Mouse (Mus musculus) gastrocnemius, adult 8-10 months (tissue): Measurements from ENCODE around the gene Frrs1l. TPM values are rescaled to one million over a fixed set of nuclear protein-coding genes. Genes with fewer than 3 reads are reported as not detected.

Experiments
- DNase-seq, 2 experiments: peaks; one replicate each; pipeline ENCODE4 v3.0.0; 2022; ENCODE audit warnings: low spot score in 2 of 2
- total RNA-seq, 4 experiments: library from RNA; stranded (reverse); gene quantifications; 2 replicates each; pipeline ENCODE4 v1.2.4; 2022

The Frrs1l gene
- total RNA-seq, 4 experiments from 2014 or later, result 0.05 to 0.09 TPM; not detected in 2

DNA sequence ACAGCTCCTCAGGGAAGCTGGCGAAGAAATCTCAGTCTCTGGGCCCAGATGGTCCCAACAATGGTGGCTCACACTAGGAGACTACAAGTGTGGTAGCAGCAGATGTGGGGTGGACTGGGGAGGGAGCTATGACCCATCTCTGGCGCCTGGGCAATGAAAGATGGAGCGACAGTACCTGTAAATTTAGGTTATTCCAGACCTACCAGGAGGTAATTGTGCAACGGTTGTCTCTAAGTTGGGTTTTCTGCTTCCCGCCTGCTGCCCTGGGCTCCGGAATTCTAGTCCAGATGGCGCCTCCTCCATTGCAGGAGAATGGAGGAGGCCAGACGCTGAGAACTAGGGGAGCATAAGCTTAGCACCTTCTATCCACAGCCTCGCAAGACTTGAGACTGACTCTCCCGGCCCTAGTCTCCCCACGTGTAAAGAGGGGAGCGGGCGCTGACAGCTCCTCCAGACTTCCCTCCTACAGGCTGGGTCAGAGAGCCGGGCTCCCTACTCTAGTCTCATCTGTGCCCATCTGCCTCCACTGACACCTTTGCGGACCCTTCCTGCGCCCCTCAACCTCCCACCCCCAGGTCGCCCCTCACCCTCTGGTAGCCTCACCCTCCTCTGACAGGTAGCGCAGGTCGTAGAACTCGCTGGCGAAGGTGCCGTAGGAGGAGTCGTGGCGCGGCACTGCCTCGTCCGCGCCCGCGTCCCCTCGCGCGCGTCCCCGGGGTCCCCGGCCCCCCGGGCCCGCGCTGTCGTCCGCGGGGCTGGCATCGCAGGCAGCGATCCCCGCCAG lies 568 bp downstream of the Frrs1l start:
- DNase-seq, result no peak

DNA sequence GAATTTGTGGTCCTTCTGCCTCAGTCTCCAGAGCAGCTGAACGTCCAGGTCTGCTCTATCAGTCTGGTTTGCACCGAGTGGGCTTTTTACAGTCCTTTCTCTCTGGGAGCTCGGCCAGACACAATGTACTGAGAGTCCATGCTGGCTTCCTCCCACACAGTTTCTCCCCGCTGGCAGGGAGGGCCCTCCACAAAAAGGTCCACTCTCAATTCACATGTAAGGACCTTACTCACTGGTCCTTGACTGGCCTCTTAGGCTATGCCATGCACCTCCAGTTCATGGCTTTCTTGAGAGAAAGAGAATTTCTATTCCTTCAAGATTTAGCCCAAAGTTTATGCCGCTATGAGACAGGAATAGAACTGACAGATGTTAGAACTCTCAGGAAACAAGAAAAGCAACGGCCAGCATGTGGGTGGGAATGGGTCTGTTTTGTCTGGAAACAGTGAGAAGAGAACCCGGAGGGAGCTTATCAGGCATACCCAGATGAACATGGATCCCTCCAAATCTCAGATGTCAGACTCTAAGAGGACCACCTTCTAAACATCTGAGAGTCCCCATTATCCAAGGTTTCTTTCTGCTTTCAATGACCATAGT lies 24.5 kb downstream of the Frrs1l start:
- DNase-seq, result no peak

DNA sequence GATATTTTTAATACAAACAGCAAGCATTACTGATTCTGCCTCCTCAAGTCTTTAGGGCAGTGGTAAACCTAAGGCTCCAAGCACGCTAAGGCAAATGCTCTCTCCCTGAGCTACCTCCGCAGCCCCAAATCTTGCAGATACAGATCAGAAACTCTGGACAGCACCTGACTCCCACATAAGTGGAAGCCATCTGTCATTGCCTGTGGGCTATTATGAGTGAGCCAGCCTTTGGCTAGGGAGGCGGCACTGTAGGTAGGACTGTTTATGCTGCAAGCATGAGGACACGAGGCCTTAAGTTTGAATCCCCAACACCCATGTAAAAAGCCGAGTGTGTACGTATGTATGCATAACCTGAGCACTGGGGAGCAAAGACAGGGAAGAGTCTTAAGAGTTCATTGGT lies 26.5 kb downstream of the Frrs1l start:
- DNase-seq, result no peak

DNA sequence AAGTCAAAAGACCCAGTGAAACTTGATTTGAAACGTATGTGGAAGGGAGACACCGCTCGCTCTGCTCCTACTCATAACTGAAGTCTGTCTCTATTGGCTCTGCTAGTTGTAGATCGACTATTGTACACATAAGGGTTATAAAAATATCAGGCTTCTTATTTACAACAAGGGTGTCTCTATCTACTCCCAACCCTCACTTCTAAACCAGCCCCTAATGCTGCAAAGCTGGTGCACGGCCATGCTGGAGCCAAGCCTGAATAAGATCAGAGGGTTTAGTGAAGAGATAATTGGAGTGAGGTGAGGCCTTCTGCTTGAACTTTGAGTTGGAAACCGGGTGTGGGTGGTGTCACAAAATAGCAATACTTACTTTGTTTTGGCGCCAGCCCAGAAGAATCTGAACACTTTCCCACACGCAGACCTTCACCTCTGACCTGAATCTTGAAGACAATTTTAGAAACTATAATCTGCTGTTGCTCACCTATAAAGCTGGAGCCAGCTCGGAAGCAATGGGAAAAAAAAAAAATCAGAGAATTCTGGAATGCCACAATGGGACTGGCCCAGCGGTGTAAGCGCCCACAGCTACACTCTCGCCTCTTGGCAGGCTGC lies 28.8 kb downstream of the Frrs1l start:
- DNase-seq, result no peak

DNA sequence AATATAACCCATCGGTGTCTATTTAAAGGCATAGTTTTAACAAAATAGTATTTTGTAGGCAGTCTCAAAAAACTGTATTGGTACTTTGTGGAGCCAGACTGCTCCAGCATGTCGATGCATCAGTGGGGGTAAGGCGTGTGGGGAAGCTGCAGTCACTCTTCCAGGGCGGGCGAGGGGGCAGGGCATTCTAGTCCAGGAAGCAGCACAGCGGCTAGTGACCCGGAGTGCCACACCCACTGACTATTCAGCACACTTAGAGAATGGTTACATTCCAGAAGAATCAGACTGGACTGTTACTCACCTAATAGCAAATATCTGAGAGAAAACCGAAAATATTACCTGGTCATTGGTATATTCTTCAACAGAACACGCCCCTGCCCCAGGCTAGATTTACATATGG lies 32.7 kb downstream of the Frrs1l start:
- DNase-seq, result no peak

DNA sequence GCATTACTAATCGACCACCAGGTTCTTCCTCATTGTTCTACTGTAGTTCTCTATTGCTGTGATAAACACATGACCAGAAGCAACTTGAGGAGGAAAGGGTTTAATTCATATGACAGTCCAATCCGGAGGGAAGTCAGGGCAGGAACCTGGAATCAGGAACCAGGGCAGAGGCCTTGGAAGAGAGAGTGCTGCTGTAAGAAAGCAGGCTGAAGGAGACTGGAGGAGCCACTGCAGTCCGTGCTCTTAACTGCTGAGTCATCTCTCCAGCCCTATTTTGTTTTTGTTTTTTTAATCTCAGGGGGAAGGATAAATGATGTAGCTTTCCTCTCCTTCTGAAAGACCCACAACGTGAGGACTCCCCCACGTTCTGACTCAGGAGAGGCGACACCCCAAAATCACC lies 37.0 kb downstream of the Frrs1l start:
- DNase-seq, result no peak

DNA sequence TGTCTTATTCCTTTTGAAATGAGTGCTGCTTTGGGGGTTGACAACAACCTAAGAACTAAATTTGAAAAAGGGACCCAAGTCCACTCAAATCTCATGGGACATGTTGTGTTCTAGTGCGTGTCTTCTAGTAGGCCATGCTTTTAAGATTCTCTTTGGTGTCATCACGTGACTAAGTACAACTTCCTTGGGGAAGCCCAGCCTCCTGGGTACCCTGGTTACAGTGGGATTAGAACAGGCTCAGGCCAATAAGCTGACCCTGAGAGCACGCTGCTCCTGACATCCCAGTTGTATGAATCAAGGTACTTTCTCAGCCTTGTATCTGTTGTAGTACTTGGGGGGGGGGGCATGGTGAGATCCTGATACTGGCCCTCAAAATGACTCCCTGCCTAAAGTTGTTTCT lies 38.5 kb downstream of the Frrs1l start:
- DNase-seq, result no peak

DNA sequence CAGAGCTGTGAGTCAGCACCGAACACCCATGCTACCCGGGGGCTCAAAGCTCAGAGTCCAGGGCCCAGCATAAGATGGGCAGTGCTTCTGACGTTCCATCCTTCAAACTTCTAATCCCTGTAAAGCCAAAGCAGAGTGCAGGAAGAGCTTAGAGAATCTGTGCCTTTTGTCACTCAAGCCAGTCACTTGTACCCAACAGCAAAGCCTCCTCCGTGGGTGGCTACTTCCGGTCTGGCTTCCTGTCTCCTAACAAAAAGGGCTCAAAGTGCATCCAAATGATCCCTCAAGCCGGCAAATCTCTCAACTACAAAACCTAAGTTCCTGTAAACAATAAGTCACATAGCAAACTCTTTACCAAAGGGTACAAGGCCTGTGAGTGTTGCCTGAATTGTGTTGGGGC lies 40.7 kb downstream of the Frrs1l start:
- no peak for DNase-seq

DNA sequence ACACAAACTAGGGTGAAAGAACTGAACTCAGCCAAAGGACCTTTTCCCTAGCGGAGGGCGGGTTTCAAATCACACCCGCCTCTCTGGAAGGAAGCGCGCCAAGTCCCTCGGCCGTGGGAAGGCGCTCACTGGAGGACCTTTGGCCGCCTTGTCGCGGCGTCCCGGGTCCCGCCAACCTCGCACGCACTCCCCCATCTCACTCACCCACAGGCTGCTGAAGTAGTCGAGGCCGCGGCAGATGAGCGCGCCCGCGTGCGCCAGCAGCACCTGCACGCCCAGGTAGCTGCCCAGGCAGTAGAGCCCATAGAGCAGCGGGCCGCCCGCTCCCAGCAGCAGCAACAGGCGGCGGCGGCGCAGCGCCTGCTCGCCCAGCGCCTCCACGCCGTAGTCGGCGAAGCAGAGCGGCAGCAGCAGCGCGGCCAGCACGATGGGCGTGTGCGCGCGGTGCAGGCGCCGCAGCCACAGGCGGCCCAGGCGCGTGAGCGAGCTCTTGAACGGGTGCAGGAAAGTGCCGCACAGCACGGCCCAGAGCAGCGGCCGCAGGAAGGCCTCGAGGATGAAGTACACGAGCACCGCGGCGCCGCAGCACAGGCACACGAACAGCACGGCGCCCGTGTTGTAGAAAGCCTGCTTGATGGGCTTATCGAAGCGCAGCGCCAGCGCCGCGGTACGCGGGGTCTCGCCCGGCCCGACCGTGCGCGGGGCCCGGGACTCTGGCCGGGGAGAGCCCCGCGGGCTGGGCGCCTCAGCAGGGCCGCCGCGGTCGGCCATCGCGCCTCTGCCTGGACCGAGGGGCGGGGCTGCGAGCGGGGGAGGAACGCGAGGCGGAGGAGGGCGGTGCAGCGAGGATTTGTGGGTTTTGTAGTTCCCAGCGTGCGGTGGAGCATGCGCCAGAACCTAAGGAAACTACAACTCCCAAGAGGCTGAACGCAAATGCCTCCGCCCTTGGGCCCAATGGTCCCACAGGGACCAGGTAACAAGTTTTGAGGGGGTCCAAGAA lies 43.2 kb downstream of the Frrs1l start, which contains the start of gene Tmem245:
Gene Tmem245, minus strand, starts transcription at position 797 of the 1,000 bp plus-strand sequence.
- DNase-seq, result peak; percentile 88 to 92

DNA sequence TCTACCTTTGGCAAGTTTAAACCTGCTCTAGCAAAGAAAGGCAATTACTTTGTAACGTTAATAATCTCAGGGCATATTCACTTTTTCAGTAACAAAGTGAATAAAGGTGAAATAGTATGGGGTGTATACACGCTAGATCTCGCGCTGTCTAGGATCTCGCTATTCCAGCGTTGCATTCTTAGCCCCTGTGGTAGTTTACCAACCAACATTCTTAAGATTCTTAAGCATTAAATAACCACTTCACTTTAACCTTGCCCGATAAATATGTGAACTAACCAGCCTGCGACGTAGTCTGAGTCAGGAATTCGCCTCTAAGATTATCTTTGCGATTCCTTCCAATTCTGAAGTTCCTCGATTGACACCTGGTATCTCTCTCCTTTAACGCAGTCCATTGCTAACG lies 44.0 kb downstream of the Frrs1l start:
- DNase-seq, result no peak

DNA sequence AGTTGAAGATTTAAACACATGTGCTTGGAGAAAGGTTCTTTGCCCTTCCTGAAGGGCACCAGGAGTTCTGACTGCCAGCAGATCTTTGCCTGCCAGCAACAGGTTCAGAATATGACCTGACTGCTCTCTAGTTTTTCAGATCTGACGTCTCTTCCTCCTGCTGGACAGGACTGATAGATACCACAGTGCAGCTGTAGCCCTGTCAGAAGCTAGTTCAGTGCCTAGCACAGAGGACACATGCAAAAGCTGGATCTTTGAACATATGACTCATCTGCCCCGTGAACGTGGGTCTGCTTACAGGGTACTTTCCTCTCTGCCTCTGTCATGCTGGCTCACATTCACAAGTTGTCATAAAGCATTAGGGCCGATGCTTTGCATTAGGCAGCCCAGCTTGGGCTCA lies 45.9 kb downstream of the Frrs1l start:
- DNase-seq, result peak; percentile 18 to 48

DNA sequence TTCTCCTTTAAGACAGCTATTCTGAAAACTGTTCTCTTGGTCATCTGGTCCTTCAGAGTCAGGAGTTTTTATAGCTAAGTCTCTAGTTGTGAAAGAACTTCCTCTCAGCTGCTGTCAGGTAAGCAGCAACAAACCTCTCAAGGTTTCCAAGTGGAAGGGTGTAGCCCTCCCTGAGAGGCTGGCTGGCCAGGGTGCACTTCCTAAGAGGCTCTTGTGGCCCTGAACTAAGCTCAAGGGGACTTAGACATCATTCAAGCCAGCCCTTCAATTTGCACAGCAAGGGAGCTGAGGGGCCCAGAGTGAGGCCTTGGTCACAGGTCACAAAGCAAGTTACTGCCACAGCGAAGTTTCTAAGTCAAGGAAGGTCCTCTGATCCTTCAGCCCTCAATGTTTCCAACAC lies 46.9 kb downstream of the Frrs1l start:
- DNase-seq, result no peak

DNA sequence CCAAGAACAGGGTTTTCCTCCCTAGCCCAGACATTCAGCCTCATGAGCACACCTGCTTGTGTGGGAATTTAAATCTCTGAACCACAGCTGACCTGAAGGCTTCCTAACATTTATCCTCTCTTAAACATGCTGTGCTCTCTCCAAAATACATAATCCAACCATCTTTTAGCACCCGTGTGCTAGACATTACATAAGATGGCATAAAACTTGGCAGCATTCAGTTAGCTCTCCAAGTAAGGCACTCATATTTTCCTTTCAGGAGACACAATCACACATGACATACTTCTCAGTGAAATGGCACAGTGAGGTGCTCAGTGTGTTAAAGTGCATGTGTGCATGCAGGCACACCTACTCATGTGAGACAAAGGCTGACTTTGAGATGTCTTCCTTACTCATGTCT lies 47.6 kb downstream of the Frrs1l start:
- no peak for DNase-seq

DNA sequence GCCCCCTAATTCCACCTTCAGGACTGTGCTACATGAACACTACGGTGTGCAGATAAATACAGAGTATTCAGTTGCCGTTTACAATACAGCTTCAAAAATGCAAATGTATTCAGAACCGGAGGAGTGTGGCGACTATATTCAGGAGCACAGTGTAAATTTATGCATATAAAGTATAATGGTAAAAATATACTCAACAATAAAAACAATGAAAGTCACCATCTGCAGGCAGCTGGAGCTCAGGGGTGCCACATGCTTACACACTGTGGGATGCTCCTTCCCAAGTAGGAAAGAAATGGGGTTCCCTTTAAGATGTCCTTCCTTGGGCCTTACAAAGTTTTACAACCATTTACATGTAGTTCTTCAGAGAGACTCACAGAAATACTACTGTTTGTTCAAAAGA lies 48.7 kb downstream of the Frrs1l start:
- no peak for DNase-seq

DNA sequence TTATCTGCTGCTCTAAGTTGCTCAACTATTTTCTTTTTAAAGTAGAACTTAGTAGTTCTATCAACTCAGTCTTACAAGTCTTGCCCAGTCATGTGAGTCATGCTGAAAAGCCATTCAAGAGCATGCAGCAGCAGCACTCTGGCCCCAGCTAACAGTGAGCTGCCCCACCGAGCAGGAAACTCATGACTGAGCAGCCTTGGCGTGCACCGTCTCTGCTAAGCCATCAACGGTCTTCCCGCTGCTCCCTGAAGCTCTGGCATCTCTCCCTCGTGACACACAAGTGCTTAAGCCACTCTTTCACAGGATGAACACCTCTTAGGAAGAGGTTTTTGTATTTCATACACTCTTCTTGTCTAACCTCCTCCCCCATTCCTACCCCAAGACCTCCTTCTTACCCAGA lies 53.1 kb downstream of the Frrs1l start:
- no peak for DNase-seq

DNA sequence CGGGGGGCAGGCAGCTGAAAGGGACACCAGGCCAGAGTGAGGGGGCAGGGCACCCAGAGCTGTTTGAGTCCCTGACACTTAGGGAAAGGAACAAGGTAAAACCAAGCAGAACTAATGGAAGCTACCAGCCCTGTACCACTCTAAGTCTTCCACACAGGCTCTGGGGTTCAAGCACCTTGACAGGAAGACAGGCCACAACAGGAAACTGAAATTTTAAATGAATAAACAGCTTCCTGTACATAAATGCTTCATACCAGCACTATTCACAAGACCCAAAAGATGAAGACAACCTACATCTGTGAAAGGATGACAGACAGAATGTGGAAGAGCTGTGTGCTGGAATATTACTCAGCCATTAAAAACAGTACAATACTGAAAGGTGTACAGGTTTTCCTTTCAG lies 54.9 kb downstream of the Frrs1l start:
- DNase-seq, result no peak

DNA sequence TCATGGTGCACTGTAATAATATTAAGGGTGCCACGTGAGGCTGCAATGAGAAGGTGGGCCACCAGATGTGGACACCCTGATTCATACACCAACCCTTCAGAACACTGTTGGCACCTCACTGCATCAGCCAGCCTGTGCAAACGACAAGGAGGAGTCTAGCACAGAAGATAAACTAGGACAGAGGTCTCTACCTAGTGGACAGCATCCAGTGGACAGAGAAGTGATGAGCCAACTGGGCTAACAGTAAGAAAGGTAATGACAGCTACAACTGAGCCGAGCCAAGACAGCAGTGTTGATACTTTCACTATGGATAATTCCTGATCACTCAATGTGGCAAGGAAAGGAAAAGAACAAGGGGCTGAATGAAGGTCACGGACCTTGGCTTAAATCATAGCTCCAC lies 57.0 kb downstream of the Frrs1l start:
- DNase-seq, result no peak

DNA sequence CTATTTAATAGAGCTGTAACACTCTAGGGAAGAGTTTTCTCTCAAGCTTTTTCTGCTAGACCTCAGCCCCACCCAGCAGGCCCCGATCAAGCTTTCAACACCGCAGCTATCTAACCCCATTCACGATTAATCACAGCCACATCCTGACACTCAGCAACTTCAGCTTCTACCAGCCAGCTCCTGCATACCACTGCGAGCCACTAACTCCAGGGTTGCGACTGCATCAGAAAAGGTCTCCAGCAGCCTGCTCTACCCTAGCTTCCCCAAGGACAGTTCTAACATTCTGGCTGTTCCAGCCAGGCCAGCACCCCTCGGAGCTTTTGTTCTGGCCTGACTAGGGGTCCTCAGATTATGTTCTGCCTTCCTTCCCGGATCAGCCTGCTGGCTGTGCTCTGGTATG lies 58.1 kb downstream of the Frrs1l start:
- DNase-seq, result no peak

DNA sequence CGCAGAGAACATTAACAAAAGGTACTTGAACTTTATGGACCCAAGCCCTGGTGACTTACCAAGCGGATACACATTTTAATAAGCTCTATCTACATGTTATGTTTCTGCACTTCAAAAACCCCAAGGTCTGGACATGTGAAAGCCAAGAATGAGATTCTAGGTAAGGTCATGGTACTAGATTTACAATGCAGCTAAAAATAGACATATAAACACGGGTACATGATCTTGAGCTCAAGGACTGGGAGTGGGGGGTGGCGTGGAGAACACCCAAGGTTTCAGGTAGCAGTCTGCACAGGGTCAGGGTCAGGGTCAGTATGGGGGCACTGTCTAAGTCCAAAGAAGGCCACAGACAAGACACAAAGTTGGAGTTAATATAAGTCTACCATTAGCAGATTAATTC lies 59.9 kb downstream of the Frrs1l start:
- DNase-seq, result no peak

DNA sequence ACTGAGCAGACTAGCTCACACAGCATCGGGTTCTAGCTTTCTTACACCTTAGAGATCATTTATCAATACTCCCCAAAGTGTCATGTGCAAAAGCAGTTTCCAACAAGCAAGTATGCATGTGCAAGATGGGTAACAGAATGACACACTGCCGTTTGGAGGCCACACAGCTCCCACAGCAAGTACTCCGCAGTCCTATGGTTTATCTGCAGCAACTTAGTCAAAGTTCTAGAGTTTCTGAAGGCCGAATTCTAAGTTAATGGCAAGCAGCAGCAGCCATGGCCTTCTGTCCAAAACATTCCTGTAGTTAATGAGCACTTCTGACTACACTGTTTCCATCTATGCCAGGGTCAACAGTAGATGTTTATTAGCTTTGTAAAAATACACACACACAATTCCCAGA lies 63.2 kb downstream of the Frrs1l start:
- DNase-seq, result no peak

DNA sequence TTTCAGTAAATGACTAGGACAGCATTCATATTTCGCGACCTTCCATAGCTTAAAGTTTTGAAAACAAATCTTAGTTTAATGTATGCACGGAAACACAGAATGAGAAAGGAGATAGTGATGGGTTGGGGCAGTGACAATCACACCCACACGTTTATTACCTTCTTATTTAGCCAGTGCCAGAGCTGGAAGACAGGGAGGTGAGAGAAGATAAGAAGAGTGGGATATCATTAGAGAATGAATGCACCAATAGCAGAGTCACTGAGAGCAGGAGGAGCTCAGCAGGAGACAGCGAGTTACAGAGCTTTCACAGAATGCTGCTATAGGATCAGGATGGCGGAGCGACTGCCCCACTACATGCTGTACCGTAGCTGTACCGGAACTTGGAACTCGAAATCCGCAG lies 68.0 kb downstream of the Frrs1l start:
- DNase-seq, result no peak
